Mouse (Mus musculus): ENCODE data around the gene Adra1b.

Adra1b gene

DNA sequence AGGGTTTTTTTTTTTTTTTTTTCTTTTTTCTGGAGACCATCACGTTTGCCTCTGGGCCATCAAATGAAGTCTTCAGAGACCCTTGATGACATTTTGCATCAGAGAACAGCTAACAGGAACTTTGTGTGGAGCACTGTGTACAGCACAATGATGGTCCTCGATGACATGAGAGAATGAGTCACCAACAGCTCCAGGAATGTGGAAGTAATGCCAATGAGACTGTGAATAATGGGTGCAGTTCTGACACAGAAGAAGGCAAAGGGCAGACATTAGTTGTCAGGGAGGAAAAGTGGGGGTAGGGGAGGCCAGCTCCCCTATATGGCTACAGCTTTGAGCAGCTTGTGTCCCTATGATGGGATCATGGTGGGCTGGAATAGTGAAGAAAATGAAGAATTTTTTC, 5.7 kb downstream of the Adra1b start:
- no peak for DNase-seq (ENCODE audit: low spot score in 2 of 2)

DNA sequence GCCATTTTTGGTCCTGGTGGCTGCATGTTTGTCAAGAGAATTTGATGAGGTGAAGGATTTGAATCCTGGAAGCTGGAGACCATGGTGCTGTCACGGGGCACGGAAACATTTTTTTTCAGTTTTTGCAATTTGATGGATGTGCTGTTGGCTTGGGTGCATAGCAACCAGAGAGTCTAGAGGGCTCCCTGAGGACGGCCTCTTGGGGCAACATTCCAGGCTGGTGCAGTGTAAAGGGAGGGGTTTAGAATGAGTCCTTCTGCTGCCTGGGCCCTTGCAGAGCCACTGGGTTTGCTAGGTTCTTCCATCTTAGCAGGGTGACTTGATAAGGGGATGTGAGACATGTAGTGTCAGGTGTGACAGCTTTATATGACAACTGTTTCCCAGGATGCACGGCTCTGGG, 8.5 kb downstream of the Adra1b start:
- DNase-seq (ENCODE audit: low spot score in 2 of 2): peak in 1 of 2 experiments; percentile 14

GRCm38 (mm10) chr11:43891457-43891856, 9.6 kb downstream of the Adra1b start:
- peak in 1 of 2 experiments; percentile 54 for DNase-seq (ENCODE audit: low spot score in 2 of 2)

- no peak for DNase-seq (ENCODE audit: low spot score in 2 of 2)
Observed at GRCm38 (mm10) chr11:43889208-43889915, 11.6 kb downstream of the Adra1b start.

- no peak for DNase-seq (ENCODE audit: low spot score in 2 of 2)
Observed at GRCm38 (mm10) chr11:43888736-43889135, 12.3 kb downstream of the Adra1b start.

DNA sequence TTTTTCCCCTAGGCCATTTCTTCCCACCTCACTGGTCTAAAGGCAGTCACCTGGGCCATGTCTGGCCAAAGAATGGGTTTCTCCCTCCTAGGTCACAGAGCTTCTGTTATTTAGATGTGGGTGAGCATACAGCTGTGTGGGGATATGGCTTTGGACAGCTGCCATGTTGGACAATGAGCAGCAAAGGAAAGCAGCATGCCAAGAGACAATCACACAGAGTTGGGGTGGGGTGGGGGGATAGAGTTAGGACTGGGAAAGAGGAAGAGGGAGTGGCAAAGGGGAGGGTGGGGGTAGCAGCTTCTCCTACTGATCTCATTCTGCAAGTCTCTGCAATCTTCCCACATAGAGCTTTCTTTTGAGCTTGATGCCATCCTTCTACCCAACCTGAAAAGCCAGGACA, 13.4 kb downstream of the Adra1b start:
- DNase-seq (ENCODE audit: low spot score in 2 of 2): no peak

DNA sequence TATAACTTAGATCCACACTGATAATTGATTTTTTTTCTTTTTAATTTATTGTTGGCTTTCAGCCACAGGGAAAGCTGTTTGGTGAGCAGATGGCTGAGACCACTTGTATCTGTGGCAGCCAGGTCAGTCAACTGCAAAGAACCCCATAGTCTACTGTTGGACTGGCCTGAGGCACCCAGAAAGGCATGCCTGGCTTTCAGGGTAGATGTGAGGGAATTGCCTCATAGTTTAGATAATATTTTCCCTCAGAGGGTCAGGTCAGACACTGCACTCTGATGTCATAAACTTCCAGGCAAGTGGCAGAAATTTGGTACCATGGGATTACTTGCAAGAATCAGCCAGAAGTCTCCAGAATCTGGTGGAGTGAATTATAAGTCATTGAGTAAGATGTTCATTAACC, 16.5 kb downstream of the Adra1b start:
- no peak for DNase-seq (ENCODE audit: low spot score in 2 of 2)

DNA sequence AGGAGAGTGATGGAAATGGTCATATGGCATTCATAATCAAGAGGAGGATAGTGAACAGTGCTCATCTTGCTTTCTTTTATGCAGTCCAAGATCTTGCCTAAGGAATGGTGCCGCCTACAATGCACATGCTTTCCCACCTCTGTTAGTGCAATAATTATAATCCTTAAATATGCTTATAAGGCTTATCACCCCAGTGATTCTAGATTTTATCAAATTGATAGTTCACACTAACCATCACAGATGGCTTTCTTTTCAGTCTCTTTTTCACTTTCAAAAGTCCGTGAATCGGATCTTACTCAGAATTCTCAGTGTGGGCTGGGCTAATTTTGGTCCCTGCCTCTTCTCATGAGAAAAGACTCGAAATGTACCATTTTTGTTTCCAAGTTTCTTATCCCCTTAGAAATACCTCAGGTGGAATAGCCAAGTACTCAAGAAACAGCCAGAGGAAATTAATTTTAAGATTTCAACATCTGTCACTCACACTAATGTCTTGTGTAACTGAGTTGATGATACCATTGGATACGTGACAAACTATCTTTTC, 17.3 kb downstream of the Adra1b start:
- no peak for DNase-seq (ENCODE audit: low spot score in 2 of 2)

DNA sequence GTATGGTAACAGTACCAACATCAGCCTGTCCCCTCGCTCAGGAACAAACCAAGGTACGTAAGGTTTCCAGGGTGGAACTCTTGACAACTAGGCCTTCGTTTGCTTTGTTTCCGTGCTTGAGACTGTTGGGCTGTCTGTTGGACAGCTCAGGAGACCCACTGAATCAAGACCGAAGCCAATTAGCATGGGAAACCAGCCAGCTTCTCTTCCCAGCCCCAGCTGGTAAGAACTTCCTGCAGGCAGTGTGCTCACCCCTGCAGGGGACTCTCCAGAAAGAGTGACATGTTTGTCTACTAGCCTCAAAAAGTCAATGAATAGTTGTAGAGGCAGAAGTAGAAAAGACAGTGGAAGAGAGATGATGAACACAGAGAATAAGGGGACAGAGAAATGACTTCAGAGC, 23.8 kb downstream of the Adra1b start:
- no peak for DNase-seq (ENCODE audit: low spot score in 2 of 2)

GRCm38 (mm10) chr11:43867721-43868281, 33.2 kb downstream of the Adra1b start:
- no peak for DNase-seq (ENCODE audit: low spot score in 2 of 2)

- DNase-seq (ENCODE audit: low spot score in 2 of 2): no peak
Observed at GRCm38 (mm10) chr11:43865298-43866165, 35.5 kb downstream of the Adra1b start.

GRCm38 (mm10) chr11:43853046-43853445, 48.0 kb downstream of the Adra1b start:
- no peak for DNase-seq (ENCODE audit: low spot score in 2 of 2)

DNA sequence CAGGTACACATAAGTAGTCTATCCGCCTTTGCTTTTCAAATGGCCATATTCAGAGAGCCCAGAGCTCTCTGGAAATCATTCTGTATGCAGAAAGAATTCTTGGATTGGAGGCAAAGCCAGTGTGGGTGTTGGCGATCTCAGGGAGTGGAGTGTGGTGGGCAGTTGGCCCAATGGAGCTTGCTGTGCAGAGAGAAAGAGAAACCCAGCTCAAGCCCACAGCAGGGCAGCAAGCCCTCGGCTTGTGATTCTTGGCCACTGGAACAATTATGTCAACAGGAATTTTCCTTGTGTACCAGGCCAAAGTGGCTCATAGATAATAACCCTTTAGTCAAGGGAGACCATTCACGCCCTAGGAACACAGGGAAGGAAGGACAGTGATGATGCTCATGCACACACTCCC, 53.0 kb downstream of the Adra1b start:
- DNase-seq (ENCODE audit: low spot score in 2 of 2): no peak

DNA sequence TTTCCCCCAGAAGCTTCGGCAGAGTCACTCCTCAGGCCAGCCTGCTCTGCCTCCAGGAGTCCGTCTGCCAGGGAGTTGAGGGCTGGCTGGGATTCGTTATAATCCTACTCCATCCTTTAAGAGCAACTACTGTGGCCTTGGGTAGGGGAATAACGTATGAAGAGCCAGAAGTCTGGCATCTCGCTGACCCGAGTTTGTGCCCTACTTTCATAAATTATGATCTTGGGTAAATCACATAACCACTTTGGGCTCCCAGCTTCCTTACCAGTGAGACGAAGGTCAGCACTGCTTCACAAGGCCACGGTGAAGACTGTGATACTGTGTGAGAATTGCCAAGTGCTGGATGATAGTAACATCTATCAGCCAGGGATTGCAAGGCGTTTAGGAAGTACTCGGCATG, 59.4 kb downstream of the Adra1b start:
- no peak for DNase-seq (ENCODE audit: low spot score in 2 of 2)

- DNase-seq (ENCODE audit: low spot score in 2 of 2): no peak
Observed at GRCm38 (mm10) chr11:43840491-43840890, 60.5 kb downstream of the Adra1b start.

GRCm38 (mm10) chr11:43835880-43836740, 64.9 kb downstream of the Adra1b start:
- peak; percentile 70 to 80 for DNase-seq (ENCODE audit: low spot score in 2 of 2)

GRCm38 (mm10) chr11:43835456-43835855, 65.6 kb downstream of the Adra1b start:
- DNase-seq (ENCODE audit: low spot score in 2 of 2): no peak

DNA sequence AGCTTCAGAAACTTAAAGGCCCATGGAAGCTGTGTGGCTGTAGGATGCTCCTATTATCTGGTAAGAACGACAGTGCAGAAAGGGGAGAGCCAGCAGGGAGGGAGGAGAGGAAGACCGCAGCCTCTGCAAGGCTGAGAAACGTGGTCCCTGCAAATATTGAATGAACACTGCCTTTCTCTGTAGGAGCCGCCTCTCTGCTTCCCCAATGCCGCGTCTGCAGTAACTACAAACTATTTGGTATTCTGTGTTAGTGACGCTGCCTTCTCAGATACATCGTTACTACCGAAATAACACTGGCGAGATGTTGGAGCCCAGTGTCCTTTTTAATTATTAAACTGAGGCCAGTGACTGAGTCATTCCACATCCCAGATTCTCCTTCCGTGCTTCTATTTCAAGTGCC, 66.5 kb downstream of the Adra1b start:
- DNase-seq (ENCODE audit: low spot score in 2 of 2): no peak

- no peak for DNase-seq (ENCODE audit: low spot score in 2 of 2)
Observed at GRCm38 (mm10) chr11:43831530-43831929, 69.5 kb downstream of the Adra1b start.

GRCm38 (mm10) chr11:43826769-43827168, 74.2 kb downstream of the Adra1b start:
- no peak for DNase-seq (ENCODE audit: low spot score in 2 of 2)

DNA sequence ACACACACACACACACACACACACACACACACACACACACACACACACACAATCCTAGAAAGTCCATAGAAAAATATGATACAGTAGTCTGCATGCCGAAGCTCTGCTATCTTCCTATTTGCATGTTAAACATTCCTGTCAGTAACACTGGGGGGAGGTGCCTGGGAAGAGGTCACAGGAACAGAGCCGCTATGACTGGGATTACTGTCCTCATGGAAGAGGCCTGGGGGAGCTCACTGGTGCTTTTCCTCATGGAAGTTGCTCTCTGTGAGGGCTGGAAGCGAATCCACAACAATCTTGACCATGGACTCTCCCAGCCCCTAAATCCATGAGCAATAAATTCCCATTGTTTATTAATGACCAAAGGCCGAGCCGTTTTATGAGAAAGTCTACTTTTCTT, 77.7 kb downstream of the Adra1b start:
- DNase-seq (ENCODE audit: low spot score in 2 of 2): no peak

Data from urinary bladder, postnatal 36 days (tissue).